Mouse (Mus musculus): ENCODE data around the gene Marco. TPM values are rescaled to one million over a fixed set of nuclear protein-coding genes. Genes with fewer than 3 reads are reported as not detected.
A peak's percentile ranks its signal among the peaks of the same experiment; 100 is the strongest.

Gene Marco
- total and polyA plus RNA-seq, 3 experiments: 0.29 to 0.70 TPM; not detected in 1

GRCm38 (mm10) chr1:120498036-120498435, 6.8 kb downstream of the Marco start:
- Histone ChIP-seq H3K4me3 (no peak overlapping the region), H3K9ac (ENCODE audit: low read depth, low read length) (no peak overlapping the region), H3K27ac (no peak overlapping the region), H3K4me1 (ENCODE audit: control insufficient read depth, insufficient read depth, low read length) (no peaks in the 10 kb centered on the region), H3K79me2 (replicated peaks; ENCODE audit: control insufficient read depth, insufficient read depth, low read length) (no peaks in the 10 kb centered on the region), H3K27me3 (ENCODE audit: control insufficient read depth, insufficient read depth, low read length) (no peaks in the 10 kb centered on the region), H3K36me3 (ENCODE audit: control insufficient read depth, insufficient read depth, low read length) (no peaks in the 10 kb centered on the region)
- intact Hi-C loops (cut with DNase I): no loop called here
- no peak for TF ChIP-seq EP300 (IDR thresholded peaks at IDR 0.05; ENCODE audit: insufficient read depth, low read depth, low read length)
- TF ChIP-seq POLR2A (IDR thresholded peaks at IDR 0.05; ENCODE audit: insufficient read depth, low read depth, low read length): no peak
- no peak for TF ChIP-seq CTCF (IDR thresholded peaks at IDR 0.05)
- 61% methylated on average over 4 of the region's 4 CpGs for WGBS
- no peak for DNase-seq

- Histone ChIP-seq H3K79me2 (replicated peaks; ENCODE audit: control insufficient read depth, insufficient read depth, low read length) (no peaks in the 10 kb centered on the region), H3K27ac (no peak overlapping the region), H3K9ac (ENCODE audit: low read depth, low read length) (no peak overlapping the region), H3K4me3 (no peak overlapping the region), H3K4me1 (ENCODE audit: control insufficient read depth, insufficient read depth, low read length) (no peaks in the 10 kb centered on the region), H3K36me3 (ENCODE audit: control insufficient read depth, insufficient read depth, low read length) (no peaks in the 10 kb centered on the region), H3K27me3 (ENCODE audit: control insufficient read depth, insufficient read depth, low read length) (no peaks in the 10 kb centered on the region)
- TF ChIP-seq EP300 (IDR thresholded peaks at IDR 0.05; ENCODE audit: insufficient read depth, low read depth, low read length): no peak
- TF ChIP-seq CTCF (IDR thresholded peaks at IDR 0.05): no peak
- no peak for TF ChIP-seq POLR2A (IDR thresholded peaks at IDR 0.05; ENCODE audit: insufficient read depth, low read depth, low read length)
- WGBS: 10% methylated on average over 5 of the region's 5 CpGs
- no peak for DNase-seq
- intact Hi-C loops (cut with DNase I): no loop called here
These were observed 23.9 kb downstream of the Marco start for GRCm38 (mm10) chr1:120480937-120481336.

- TF ChIP-seq POLR2A (IDR thresholded peaks at IDR 0.05; ENCODE audit: insufficient read depth, low read depth, low read length) (no peak), CTCF (IDR thresholded peaks at IDR 0.05) (no peak)
- H3K36me3 ChIP-seq (ENCODE audit: control insufficient read depth, insufficient read depth, low read length): no peaks in the 10 kb centered on the region
- H3K27ac ChIP-seq: no peak overlapping the region
- H3K79me2 ChIP-seq (replicated peaks; ENCODE audit: control insufficient read depth, insufficient read depth, low read length): no peaks in the 10 kb centered on the region
- DNase-seq: no peak
- H3K4me1 ChIP-seq (ENCODE audit: control insufficient read depth, insufficient read depth, low read length): peaks cover 2% of the 10 kb centered on the region; the same call in 1 of the 2 replicates
- H3K9ac ChIP-seq (ENCODE audit: low read depth, low read length): no peak overlapping the region
- intact Hi-C loops (cut with DNase I): loop anchor here (10.0 kb wide), 1 partner anchor 280 kb away; no protein-coding TSS in a partner anchor
- 30% methylated on average over 4 of the region's 4 CpGs for WGBS
- no peak overlapping the region for H3K4me3 ChIP-seq
- H3K27me3 ChIP-seq (ENCODE audit: control insufficient read depth, insufficient read depth, low read length): peaks cover 2% of the 10 kb centered on the region; the same call in 1 of the 2 replicates
These were observed 30.0 kb downstream of the Marco start for GRCm38 (mm10) chr1:120474825-120475224.

DNA sequence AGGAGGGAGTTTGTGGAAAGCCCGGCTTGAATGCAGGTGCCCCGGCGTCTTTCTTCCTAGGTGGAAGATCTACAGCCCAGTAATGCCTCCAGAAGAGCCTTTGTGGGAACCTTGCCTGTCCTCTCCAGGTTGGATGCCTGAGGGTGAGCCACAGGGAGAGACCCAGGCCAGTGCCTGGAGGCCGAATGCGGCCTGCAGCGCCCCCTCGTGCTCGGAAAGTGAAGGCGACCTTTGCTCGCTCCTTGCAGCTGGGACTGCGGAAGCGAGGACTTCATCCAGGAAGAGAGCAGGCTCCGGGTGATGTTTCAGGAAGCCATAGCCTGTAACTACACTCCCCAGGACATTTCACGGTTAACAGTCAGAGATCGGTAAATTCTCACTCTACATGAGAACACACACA, 35.9 kb downstream of the Marco start:
- intact Hi-C loops (cut with DNase I): no loop called here
- Histone ChIP-seq H3K27ac (no peak overlapping the region), H3K79me2 (replicated peaks; ENCODE audit: control insufficient read depth, insufficient read depth, low read length) (no peaks in the 10 kb centered on the region), H3K4me3 (no peak overlapping the region), H3K36me3 (ENCODE audit: control insufficient read depth, insufficient read depth, low read length) (no peaks in the 10 kb centered on the region), H3K9ac (ENCODE audit: low read depth, low read length) (no peak overlapping the region), H3K4me1 (ENCODE audit: control insufficient read depth, insufficient read depth, low read length) (no peaks in the 10 kb centered on the region), H3K27me3 (ENCODE audit: control insufficient read depth, insufficient read depth, low read length) (peaks cover 2% of the 10 kb centered on the region; the same call in 1 of the 2 replicates)
- TF ChIP-seq POLR2A (IDR thresholded peaks at IDR 0.05; ENCODE audit: insufficient read depth, low read depth, low read length) (no peak), CTCF (IDR thresholded peaks at IDR 0.05) (peak; percentile 61), EP300 (IDR thresholded peaks at IDR 0.05; ENCODE audit: insufficient read depth, low read depth, low read length) (no peak)
- peak; percentile 26 to 49 for DNase-seq
- WGBS: 14% methylated on average over 15 of the region's 15 CpGs

DNA sequence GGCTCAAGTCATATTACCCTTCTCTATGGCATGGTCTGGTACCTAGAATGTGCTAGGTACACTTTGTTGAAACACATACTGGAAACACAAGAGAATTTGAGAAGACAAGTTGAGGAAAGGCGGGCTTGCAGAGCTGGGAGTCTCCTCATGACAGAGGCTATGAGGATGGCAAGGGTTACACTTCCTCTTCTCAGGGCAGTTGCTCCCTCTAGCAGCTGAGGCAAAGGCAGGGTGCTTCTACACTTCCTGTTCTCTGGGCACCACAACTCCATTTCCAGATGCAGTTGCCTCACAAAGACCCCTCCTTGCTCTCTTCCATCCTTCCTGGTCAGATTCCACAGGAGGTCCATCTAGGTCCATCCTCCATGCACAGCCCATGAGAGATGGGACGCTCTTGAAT, 37.5 kb downstream of the Marco start:
- Histone ChIP-seq H3K79me2 (replicated peaks; ENCODE audit: control insufficient read depth, insufficient read depth, low read length) (no peaks in the 10 kb centered on the region), H3K27me3 (ENCODE audit: control insufficient read depth, insufficient read depth, low read length) (peaks cover 2% of the 10 kb centered on the region; the same call in 1 of the 2 replicates), H3K9ac (ENCODE audit: low read depth, low read length) (no peak overlapping the region), H3K4me1 (ENCODE audit: control insufficient read depth, insufficient read depth, low read length) (no peaks in the 10 kb centered on the region), H3K36me3 (ENCODE audit: control insufficient read depth, insufficient read depth, low read length) (no peaks in the 10 kb centered on the region), H3K27ac (no peak overlapping the region), H3K4me3 (no peak overlapping the region)
- WGBS: 82% methylated on average over 2 of the region's 2 CpGs
- intact Hi-C loops (cut with DNase I): no loop called here
- DNase-seq: no peak
- TF ChIP-seq POLR2A (IDR thresholded peaks at IDR 0.05; ENCODE audit: insufficient read depth, low read depth, low read length) (no peak), EP300 (IDR thresholded peaks at IDR 0.05; ENCODE audit: insufficient read depth, low read depth, low read length) (no peak), CTCF (IDR thresholded peaks at IDR 0.05) (no peak)

DNA sequence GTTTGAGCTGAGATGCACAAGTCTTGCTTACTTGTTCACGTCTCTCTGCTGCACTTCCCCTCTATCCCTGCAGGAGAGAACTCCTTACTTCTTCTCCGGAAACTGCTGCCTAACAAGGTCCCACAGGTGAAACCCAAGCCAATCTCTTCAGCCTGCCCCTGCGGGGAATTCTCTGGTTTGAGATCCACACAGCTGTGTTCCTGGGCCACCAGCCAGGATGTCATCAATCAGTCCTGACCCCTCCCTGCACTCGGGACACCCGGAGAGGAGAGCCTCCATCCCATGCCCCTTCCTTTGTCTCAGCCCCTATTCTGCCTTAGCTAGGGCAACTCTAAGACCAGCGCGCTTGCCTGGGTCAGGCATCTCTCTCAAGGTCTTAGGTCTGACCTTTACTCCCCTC, 38.1 kb downstream of the Marco start:
- DNase-seq: no peak
- intact Hi-C loops (cut with DNase I): no loop called here

More for the DNA sequence above, 38.1 kb downstream of the Marco start:
- WGBS: 30% methylated on average over 7 of the region's 7 CpGs
- no peaks in the 10 kb centered on the region for H3K79me2 ChIP-seq (replicated peaks; ENCODE audit: control insufficient read depth, insufficient read depth, low read length)
- no peak for TF ChIP-seq EP300 (IDR thresholded peaks at IDR 0.05; ENCODE audit: insufficient read depth, low read depth, low read length)
- TF ChIP-seq CTCF (IDR thresholded peaks at IDR 0.05): no peak
- TF ChIP-seq POLR2A (IDR thresholded peaks at IDR 0.05; ENCODE audit: insufficient read depth, low read depth, low read length): no peak
- H3K27ac ChIP-seq: no peak overlapping the region
- no peak overlapping the region for H3K4me3 ChIP-seq
- peaks cover 2% of the 10 kb centered on the region; the same call in 1 of the 2 replicates for H3K27me3 ChIP-seq (ENCODE audit: control insufficient read depth, insufficient read depth, low read length)
- no peaks in the 10 kb centered on the region for H3K36me3 ChIP-seq (ENCODE audit: control insufficient read depth, insufficient read depth, low read length)
- H3K4me1 ChIP-seq (ENCODE audit: control insufficient read depth, insufficient read depth, low read length): no peaks in the 10 kb centered on the region
- H3K9ac ChIP-seq (ENCODE audit: low read depth, low read length): no peak overlapping the region

All from heart, adult 2 months (tissue).